Mouse (Mus musculus): ENCODE measurements at regions not wholly inside any gene's neighbourhood (a gene's known extent, or its start where the extent isn't known, plus 50 kb on each side); places are given as distances from the start of the nearest gene placed in this dataset.

GRCm38 (mm10) chr8:34604581-34604980, 493.0 kb upstream of the Gm10131 start:
- TF ChIP-seq CTCF (IDR thresholded peaks at IDR 0.05; ENCODE audit: insufficient read depth, low read depth, low read length), result no peak
- TF ChIP-seq POLR2A (IDR thresholded peaks at IDR 0.05; ENCODE audit: insufficient read depth, low read depth, low read length), result no peak
